Mouse (Mus musculus) lung, embryonic 16.5 days (tissue): ENCODE data around the gene Alk. TPM values are rescaled to one million over a fixed set of nuclear protein-coding genes. Genes with fewer than 3 reads are reported as not detected.

ENCODE experiments used
- ATAC-seq: fragments of 200-750 bp; cut with Nextera tagmentation; 2 replicates; pipeline ENCODE4 v1.8.0; 2017; ENCODE audit warnings: low read depth, mild to moderate bottlenecking, moderate library complexity
- H3K27ac ChIP-seq: fragments of 300-500 bp; sonication (generic); 2 replicates; pipeline ENCODE4 v1.5.1; 2014; ENCODE audit warnings: mild to moderate bottlenecking, control low read depth, low read length
- H3K27me3 ChIP-seq: fragments of 300-500 bp; sonication (generic); 2 replicates; pipeline ENCODE4 v1.6.1; 2014; ENCODE audit warnings: low read depth, low read length, mixed read lengths; ENCODE audit not compliant: control insufficient read depth, insufficient read depth
- H3K36me3 ChIP-seq: fragments of 300-500 bp; sonication (generic); 2 replicates; pipeline ENCODE4 v1.6.1; 2014; ENCODE audit warnings: low read length; ENCODE audit not compliant: control insufficient read depth, insufficient read depth
- H3K4me1 ChIP-seq: fragments of 300-500 bp; sonication (generic); replicated peaks from 2 replicates; pipeline ENCODE4 v1.6.1; 2014; ENCODE audit warnings: low read length, mixed read lengths; ENCODE audit not compliant: control insufficient read depth, insufficient read depth
- H3K4me2 ChIP-seq: fragments of 300-500 bp; sonication (generic); 2 replicates; pipeline ENCODE4 v1.6.1; 2014; ENCODE audit warnings: low read depth, low read length, control low read depth
- H3K4me3 ChIP-seq: fragments of 300-500 bp; sonication (generic); 2 replicates; pipeline ENCODE4 v1.5.1; 2014; ENCODE audit warnings: mild to moderate bottlenecking, low read length, control low read depth
- H3K9ac ChIP-seq: fragments of 300-500 bp; sonication (generic); 2 replicates; pipeline ENCODE4 v1.6.1; 2014; ENCODE audit warnings: low read length, control low read depth
- H3K9me3 ChIP-seq: fragments of 300-500 bp; sonication (generic); 2 replicates; pipeline ENCODE4 v1.6.1; 2016; ENCODE audit warnings: low read length; ENCODE audit not compliant: control insufficient read depth
- WGBS: fragments of 180-500 bp; shearing (Covaris S2); extraction: QIAGEN DNeasy Blood & Tissue Kit; methylation state at CpG from one replicate; pipeline ENCODE4 v1.1.7; 2014; 5-methylcytosine and 5-hydroxymethylcytosine counted together
- polyA plus RNA-seq: library from polyadenylated mRNA; unstranded; fragments of >200 nt; fragmentation: Nextera tagmentation; extraction: Ambion mirVana; gene quantifications from 2 replicates; pipeline ENCODE4 v1.2.1, GENCODE M21; 2015

The Alk gene
- polyA plus RNA-seq, 1 experiment from 2014 or later, result not detected

DNA sequence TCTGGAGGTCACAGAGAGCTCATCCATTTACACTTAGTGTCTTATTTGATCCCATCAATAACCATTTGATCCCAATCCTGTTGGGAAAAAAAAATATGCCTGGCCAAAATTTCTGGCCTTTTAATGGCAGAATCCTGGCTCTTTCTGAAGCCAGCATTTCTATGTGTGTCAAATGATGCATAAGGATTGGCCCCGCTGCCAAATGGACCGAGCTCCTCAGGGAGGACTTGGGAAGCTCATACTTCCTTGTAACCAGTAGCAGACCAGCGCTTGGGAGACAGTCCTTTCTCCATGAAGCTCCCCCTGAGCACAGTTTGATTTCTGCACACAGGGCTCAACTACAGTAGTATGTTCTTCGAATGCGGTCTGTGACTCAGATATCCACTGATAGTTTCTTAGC, 3.6 kb downstream of the Alk start:
- no peaks in the 10 kb centered on the region for H3K36me3 ChIP-seq
- no peak overlapping the region for H3K27ac ChIP-seq
- no peak overlapping the region for H3K9ac ChIP-seq
- ATAC-seq, result no peak
- no peak overlapping the region for H3K4me2 ChIP-seq
- peaks cover 13% of the 10 kb centered on the region; the same call in 1 of the 2 replicates for H3K4me1 ChIP-seq
- H3K9me3 ChIP-seq, result no peaks in the 10 kb centered on the region
- H3K4me3 ChIP-seq, result no peak overlapping the region
- peaks cover 31% of the 10 kb centered on the region for H3K27me3 ChIP-seq
- 84% methylated on average over 5 of the region's 5 CpGs for WGBS

DNA sequence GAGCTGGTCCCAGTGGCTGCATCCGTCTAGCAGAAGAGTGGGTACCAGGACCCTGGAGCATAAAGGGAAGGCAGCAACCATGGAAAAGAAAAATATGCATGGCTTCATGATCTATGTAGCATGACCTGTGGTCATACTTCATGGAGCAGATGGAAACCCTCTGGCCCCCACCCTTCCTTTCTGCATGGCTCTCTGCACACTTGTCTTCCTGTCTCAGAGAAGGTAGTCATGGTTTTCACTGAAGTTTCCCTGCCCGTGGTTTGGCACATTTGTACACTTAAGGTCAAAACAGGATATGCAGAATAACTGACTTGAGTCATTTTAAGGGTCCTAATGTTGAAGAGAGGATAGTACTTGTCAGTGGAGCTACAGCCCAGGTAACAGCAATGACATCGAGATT, 16.8 kb downstream of the Alk start:
- Histone ChIP-seq H3K4me1 (no peaks in the 10 kb centered on the region), H3K27ac (no peak overlapping the region), H3K9me3 (no peaks in the 10 kb centered on the region), H3K36me3 (no peaks in the 10 kb centered on the region), H3K9ac (no peak overlapping the region), H3K27me3 (no peaks in the 10 kb centered on the region), H3K4me3 (no peak overlapping the region), H3K4me2 (no peak overlapping the region)
- WGBS, result 78% methylated on average over 3 of the region's 3 CpGs
- ATAC-seq, result no peak

DNA sequence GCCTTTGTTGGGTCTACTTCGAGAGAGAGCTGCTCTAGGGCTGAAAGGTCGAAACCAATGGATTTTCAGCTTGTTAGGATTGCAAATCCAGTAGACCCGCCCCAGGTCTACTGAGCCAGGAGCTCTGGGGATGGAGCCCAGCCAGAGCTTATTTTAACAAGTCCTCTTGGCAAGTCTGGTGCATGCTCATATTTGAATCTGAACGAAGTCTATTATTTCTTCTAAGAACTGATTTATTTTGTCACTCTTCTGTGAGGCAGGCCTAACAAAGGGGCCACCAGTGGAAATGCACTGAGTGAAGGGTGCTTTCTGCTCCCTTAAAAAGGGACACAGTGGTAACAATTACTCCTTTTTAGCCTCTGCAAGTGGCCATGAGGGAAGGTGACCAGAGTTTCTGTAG, 24.3 kb downstream of the Alk start:
- Histone ChIP-seq H3K27ac (no peak overlapping the region), H3K36me3 (no peaks in the 10 kb centered on the region), H3K4me3 (no peak overlapping the region), H3K9me3 (no peaks in the 10 kb centered on the region), H3K9ac (no peak overlapping the region), H3K27me3 (no peaks in the 10 kb centered on the region), H3K4me2 (no peak overlapping the region), H3K4me1 (no peaks in the 10 kb centered on the region)
- WGBS, result 63% methylated on average over 4 of the region's 4 CpGs
- ATAC-seq, result no peak

GRCm38 (mm10) chr17:72579321-72579720, 25.1 kb downstream of the Alk start:
- no peak for ATAC-seq
- Histone ChIP-seq H3K4me2 (no peak overlapping the region), H3K27ac (no peak overlapping the region), H3K9me3 (no peaks in the 10 kb centered on the region), H3K27me3 (no peaks in the 10 kb centered on the region), H3K4me3 (no peak overlapping the region), H3K4me1 (no peaks in the 10 kb centered on the region), H3K9ac (no peak overlapping the region), H3K36me3 (no peaks in the 10 kb centered on the region)
- 84% methylated on average over 9 of the region's 9 CpGs for WGBS

- Histone ChIP-seq H3K9me3 (no peaks in the 10 kb centered on the region), H3K4me2 (no peak overlapping the region), H3K9ac (no peak overlapping the region), H3K27ac (no peak overlapping the region), H3K27me3 (no peaks in the 10 kb centered on the region), H3K36me3 (no peaks in the 10 kb centered on the region), H3K4me3 (no peak overlapping the region), H3K4me1 (no peaks in the 10 kb centered on the region)
- ATAC-seq, result no peak
- WGBS, result 63% methylated on average over 2 of the region's 2 CpGs
Measured at GRCm38 (mm10) chr17:72571379-72571778, 33.0 kb downstream of the Alk start.

- Histone ChIP-seq H3K27me3 (no peaks in the 10 kb centered on the region), H3K27ac (no peak overlapping the region), H3K4me3 (no peak overlapping the region), H3K36me3 (no peaks in the 10 kb centered on the region), H3K9ac (no peak overlapping the region), H3K4me2 (no peak overlapping the region), H3K4me1 (no peaks in the 10 kb centered on the region), H3K9me3 (no peaks in the 10 kb centered on the region)
- ATAC-seq, result no peak
- WGBS, result 62% methylated on average over 10 of the region's 10 CpGs
Measured at GRCm38 (mm10) chr17:72569491-72569890, 34.9 kb downstream of the Alk start.

- Histone ChIP-seq H3K4me2 (no peak overlapping the region), H3K27ac (no peak overlapping the region), H3K36me3 (no peaks in the 10 kb centered on the region), H3K9me3 (no peaks in the 10 kb centered on the region), H3K4me1 (no peaks in the 10 kb centered on the region), H3K27me3 (no peaks in the 10 kb centered on the region), H3K4me3 (no peak overlapping the region), H3K9ac (no peak overlapping the region)
- no peak for ATAC-seq
- WGBS, result 69% methylated on average over 5 of the region's 5 CpGs
Measured at GRCm38 (mm10) chr17:72563423-72563822, 41.0 kb downstream of the Alk start.

GRCm38 (mm10) chr17:72561471-72561870, 43.0 kb downstream of the Alk start:
- H3K4me3 ChIP-seq, result no peak overlapping the region
- H3K4me1 ChIP-seq, result no peaks in the 10 kb centered on the region
- no peaks in the 10 kb centered on the region for H3K9me3 ChIP-seq
- no peaks in the 10 kb centered on the region for H3K36me3 ChIP-seq
- no peaks in the 10 kb centered on the region for H3K27me3 ChIP-seq
- 80% methylated on average over 3 of the region's 3 CpGs for WGBS
- no peak overlapping the region for H3K9ac ChIP-seq
- no peak overlapping the region for H3K27ac ChIP-seq
- no peak for ATAC-seq
- H3K4me2 ChIP-seq, result no peak overlapping the region

- WGBS, result 80% methylated on average over 1 of the region's 1 CpGs
- H3K9me3 ChIP-seq, result no peaks in the 10 kb centered on the region
- H3K4me2 ChIP-seq, result no peak overlapping the region
- no peak for ATAC-seq
- no peak overlapping the region for H3K9ac ChIP-seq
- H3K4me1 ChIP-seq, result no peaks in the 10 kb centered on the region
- H3K36me3 ChIP-seq, result no peaks in the 10 kb centered on the region
- H3K4me3 ChIP-seq, result no peak overlapping the region
- H3K27ac ChIP-seq, result no peak overlapping the region
- H3K27me3 ChIP-seq, result no peaks in the 10 kb centered on the region
Measured at GRCm38 (mm10) chr17:72560771-72561170, 43.7 kb downstream of the Alk start.

DNA sequence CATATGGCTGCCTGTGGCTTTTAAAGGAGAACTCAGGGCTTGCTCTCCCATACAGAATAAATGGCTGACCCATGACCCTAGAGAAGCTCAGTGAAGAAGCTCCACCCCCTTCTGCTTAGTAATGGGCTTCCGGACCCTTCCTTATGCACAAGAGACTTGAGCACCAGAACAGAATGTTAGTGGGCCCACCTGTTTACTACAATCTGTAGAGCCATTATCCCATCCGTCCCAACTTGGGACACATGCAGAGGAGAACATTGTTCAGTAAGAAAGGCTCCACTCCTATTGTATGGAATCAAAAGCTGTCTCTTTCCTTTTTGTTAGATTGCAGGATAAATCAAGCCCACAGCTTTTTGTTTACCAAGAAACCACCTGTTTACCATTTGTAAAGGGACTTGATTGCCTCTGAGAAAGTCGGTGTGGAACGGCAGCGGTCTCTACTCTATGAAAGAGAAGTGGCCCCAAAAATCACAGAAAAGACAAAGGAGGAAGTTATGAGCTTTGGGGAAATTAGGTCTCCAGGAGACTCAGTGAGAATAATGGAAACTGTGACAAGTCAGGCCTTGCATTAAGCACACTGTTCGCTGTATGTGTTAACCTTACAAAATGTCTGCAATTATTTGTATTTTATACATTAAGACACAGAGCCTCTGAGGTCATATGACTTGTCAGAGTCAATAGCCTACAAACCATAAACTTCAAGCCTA, 47.2 kb downstream of the Alk start:
- Histone ChIP-seq H3K9me3 (no peaks in the 10 kb centered on the region), H3K9ac (no peak overlapping the region), H3K27ac (no peak overlapping the region), H3K4me3 (no peak overlapping the region), H3K27me3 (no peaks in the 10 kb centered on the region), H3K36me3 (no peaks in the 10 kb centered on the region), H3K4me2 (no peak overlapping the region), H3K4me1 (no peaks in the 10 kb centered on the region)
- 82% methylated on average over 6 of the region's 6 CpGs for WGBS
- no peak for ATAC-seq
